Mouse (Mus musculus): ENCODE results near the gene Ngf. TPM values are rescaled to one million over a fixed set of nuclear protein-coding genes. Genes with fewer than 3 reads are reported as not detected.

Ngf gene
- polyA plus RNA-seq, 1 experiment from 2014 or later: 7.6 TPM

- Histone ChIP-seq H3K4me2 (replicated peaks; ENCODE audit: low read depth, low read length) (no peak overlapping the region), H3K9me3 (ENCODE audit: control insufficient read depth, low read depth, low read length) (no peaks in the 10 kb centered on the region), H3K4me1 (ENCODE audit: control insufficient read depth, insufficient read depth, low read length) (peaks cover 8% of the 10 kb centered on the region), H3K36me3 (ENCODE audit: control insufficient read depth, insufficient read depth, low read length) (no peaks in the 10 kb centered on the region), H3K27me3 (ENCODE audit: control insufficient read depth, insufficient read depth, low read length) (peaks cover 15% of the 10 kb centered on the region; the same call in 1 of the 2 replicates), H3K27ac (ENCODE audit: low read length) (no peak overlapping the region), H3K4me3 (ENCODE audit: low read depth, low read length) (no peak overlapping the region), H3K9ac (replicated peaks; ENCODE audit: low read depth, low read length) (no peak overlapping the region)
- whole genome bisulfite sequencing: 18% methylated on average over 3 of the region's 3 CpGs
- ATAC-seq (ENCODE audit: insufficient number of reproducible peaks, insufficient read depth, low FRiP score, low read depth): no peak
Observed at GRCm38 (mm10) chr3:102466587-102466986, 3.1 kb upstream of the Ngf start.

- Histone ChIP-seq H3K27me3 (ENCODE audit: control insufficient read depth, insufficient read depth, low read length) (peaks cover 15% of the 10 kb centered on the region; the same call in 1 of the 2 replicates), H3K36me3 (ENCODE audit: control insufficient read depth, insufficient read depth, low read length) (no peaks in the 10 kb centered on the region), H3K9me3 (ENCODE audit: control insufficient read depth, low read depth, low read length) (no peaks in the 10 kb centered on the region), H3K27ac (ENCODE audit: low read length) (no peak overlapping the region), H3K4me2 (replicated peaks; ENCODE audit: low read depth, low read length) (no peak overlapping the region), H3K4me3 (ENCODE audit: low read depth, low read length) (no peak overlapping the region), H3K4me1 (ENCODE audit: control insufficient read depth, insufficient read depth, low read length) (peaks cover 14% of the 10 kb centered on the region), H3K9ac (replicated peaks; ENCODE audit: low read depth, low read length) (no peak overlapping the region)
- WGBS: 84% methylated on average over 8 of the region's 8 CpGs
- no peak for ATAC-seq (ENCODE audit: insufficient number of reproducible peaks, insufficient read depth, low FRiP score, low read depth)
Observed at GRCm38 (mm10) chr3:102467121-102467520, 2.6 kb upstream of the Ngf start.

- Histone ChIP-seq H3K4me1 (ENCODE audit: control insufficient read depth, insufficient read depth, low read length) (peaks cover 15% of the 10 kb centered on the region), H3K4me3 (ENCODE audit: low read depth, low read length) (peak overlapping the region; percentile 39; the same call in 1 of the 2 replicates), H3K27ac (ENCODE audit: low read length) (no peak overlapping the region), H3K36me3 (ENCODE audit: control insufficient read depth, insufficient read depth, low read length) (no peaks in the 10 kb centered on the region), H3K27me3 (ENCODE audit: control insufficient read depth, insufficient read depth, low read length) (peaks cover 15% of the 10 kb centered on the region; the same call in 1 of the 2 replicates), H3K9me3 (ENCODE audit: control insufficient read depth, low read depth, low read length) (no peaks in the 10 kb centered on the region), H3K4me2 (replicated peaks; ENCODE audit: low read depth, low read length) (peak overlapping the region; percentile 74), H3K9ac (replicated peaks; ENCODE audit: low read depth, low read length) (no peak overlapping the region)
- WGBS: 63% methylated on average over 5 of the region's 5 CpGs
- ATAC-seq (ENCODE audit: insufficient number of reproducible peaks, insufficient read depth, low FRiP score, low read depth): no peak
Observed at GRCm38 (mm10) chr3:102471251-102471650, 1.5 kb downstream of the Ngf start.

GRCm38 (mm10) chr3:102471799-102472198, 2.1 kb downstream of the Ngf start:
- Histone ChIP-seq H3K27me3 (ENCODE audit: control insufficient read depth, insufficient read depth, low read length) (peaks cover 15% of the 10 kb centered on the region; the same call in 1 of the 2 replicates), H3K4me1 (ENCODE audit: control insufficient read depth, insufficient read depth, low read length) (peaks cover 15% of the 10 kb centered on the region), H3K27ac (ENCODE audit: low read length) (no peak overlapping the region), H3K9ac (replicated peaks; ENCODE audit: low read depth, low read length) (no peak overlapping the region), H3K4me2 (replicated peaks; ENCODE audit: low read depth, low read length) (peak overlapping the region; percentile 74), H3K9me3 (ENCODE audit: control insufficient read depth, low read depth, low read length) (no peaks in the 10 kb centered on the region), H3K36me3 (ENCODE audit: control insufficient read depth, insufficient read depth, low read length) (no peaks in the 10 kb centered on the region), H3K4me3 (ENCODE audit: low read depth, low read length) (no peak overlapping the region)
- no peak for ATAC-seq (ENCODE audit: insufficient number of reproducible peaks, insufficient read depth, low FRiP score, low read depth)
- WGBS: 40% methylated on average over 5 of the region's 5 CpGs

- 81% methylated on average over 15 of the region's 15 CpGs for WGBS
- no peak for ATAC-seq (ENCODE audit: insufficient number of reproducible peaks, insufficient read depth, low FRiP score, low read depth)
- Histone ChIP-seq H3K27ac (ENCODE audit: low read length) (no peak overlapping the region), H3K4me2 (replicated peaks; ENCODE audit: low read depth, low read length) (no peak overlapping the region), H3K4me1 (ENCODE audit: control insufficient read depth, insufficient read depth, low read length) (peaks cover 15% of the 10 kb centered on the region), H3K9me3 (ENCODE audit: control insufficient read depth, low read depth, low read length) (no peaks in the 10 kb centered on the region), H3K4me3 (ENCODE audit: low read depth, low read length) (no peak overlapping the region), H3K27me3 (ENCODE audit: control insufficient read depth, insufficient read depth, low read length) (peaks cover 7% of the 10 kb centered on the region; the same call in 1 of the 2 replicates), H3K36me3 (ENCODE audit: control insufficient read depth, insufficient read depth, low read length) (no peaks in the 10 kb centered on the region), H3K9ac (replicated peaks; ENCODE audit: low read depth, low read length) (no peak overlapping the region)
Observed at GRCm38 (mm10) chr3:102474275-102475155, 4.8 kb downstream of the Ngf start.

- ATAC-seq (ENCODE audit: insufficient number of reproducible peaks, insufficient read depth, low FRiP score, low read depth): no peak
- no peak overlapping the region for H3K4me2 ChIP-seq (replicated peaks; ENCODE audit: low read depth, low read length)
Observed at GRCm38 (mm10) chr3:102477917-102478694, 8.4 kb downstream of the Ngf start.

GRCm38 (mm10) chr3:102490393-102491123, 20.8 kb downstream of the Ngf start:
- H3K27me3 ChIP-seq (ENCODE audit: control insufficient read depth, insufficient read depth, low read length): no peaks in the 10 kb centered on the region
- no peak overlapping the region for H3K9ac ChIP-seq (replicated peaks; ENCODE audit: low read depth, low read length)
- ATAC-seq (ENCODE audit: insufficient number of reproducible peaks, insufficient read depth, low FRiP score, low read depth): no peak
- no peak overlapping the region for H3K4me2 ChIP-seq (replicated peaks; ENCODE audit: low read depth, low read length)
- no peaks in the 10 kb centered on the region for H3K4me1 ChIP-seq (ENCODE audit: control insufficient read depth, insufficient read depth, low read length)
- no peaks in the 10 kb centered on the region for H3K36me3 ChIP-seq (ENCODE audit: control insufficient read depth, insufficient read depth, low read length)
- no peak overlapping the region for H3K4me3 ChIP-seq (ENCODE audit: low read depth, low read length)
- 53% methylated on average over 14 of the region's 14 CpGs for WGBS
- H3K27ac ChIP-seq (ENCODE audit: low read length): no peak overlapping the region
- H3K9me3 ChIP-seq (ENCODE audit: control insufficient read depth, low read depth, low read length): no peaks in the 10 kb centered on the region

More at GRCm38 (mm10) chr3:102477917-102478694, 8.4 kb downstream of the Ngf start:
- Histone ChIP-seq H3K9ac (replicated peaks; ENCODE audit: low read depth, low read length) (no peak overlapping the region), H3K27ac (ENCODE audit: low read length) (no peak overlapping the region), H3K9me3 (ENCODE audit: control insufficient read depth, low read depth, low read length) (no peaks in the 10 kb centered on the region), H3K36me3 (ENCODE audit: control insufficient read depth, insufficient read depth, low read length) (no peaks in the 10 kb centered on the region), H3K4me1 (ENCODE audit: control insufficient read depth, insufficient read depth, low read length) (no peaks in the 10 kb centered on the region), H3K27me3 (ENCODE audit: control insufficient read depth, insufficient read depth, low read length) (no peaks in the 10 kb centered on the region), H3K4me3 (ENCODE audit: low read depth, low read length) (no peak overlapping the region)
- 80% methylated on average over 12 of the region's 12 CpGs for WGBS

GRCm38 (mm10) chr3:102498113-102498512, 28.4 kb downstream of the Ngf start:
- Histone ChIP-seq H3K4me3 (ENCODE audit: low read depth, low read length) (no peak overlapping the region), H3K9me3 (ENCODE audit: control insufficient read depth, low read depth, low read length) (no peaks in the 10 kb centered on the region), H3K27ac (ENCODE audit: low read length) (no peak overlapping the region), H3K27me3 (ENCODE audit: control insufficient read depth, insufficient read depth, low read length) (no peaks in the 10 kb centered on the region), H3K36me3 (ENCODE audit: control insufficient read depth, insufficient read depth, low read length) (no peaks in the 10 kb centered on the region), H3K9ac (replicated peaks; ENCODE audit: low read depth, low read length) (no peak overlapping the region), H3K4me2 (replicated peaks; ENCODE audit: low read depth, low read length) (no peak overlapping the region), H3K4me1 (ENCODE audit: control insufficient read depth, insufficient read depth, low read length) (no peaks in the 10 kb centered on the region)
- 83% methylated on average over 7 of the region's 7 CpGs for WGBS
- no peak for ATAC-seq (ENCODE audit: insufficient number of reproducible peaks, insufficient read depth, low FRiP score, low read depth)
